22 mouse cellular contexts compared by ENCODE assay signal in genomic region chr11:90494981-90495380, GRCm38 (mm10).
DNase-seq lines count a peak whose midpoint lies in the region; ATAC-seq and TF ChIP-seq lines count a peak whose summit lies in the region.
"Had no signal": no experiment of that assay in that cellular context is flagged by ENCODE, and none has a peak within 500 bp of the region (broad histone marks: within the 10 kb centered on the region; RNA-seq: fewer than 3 reads in every experiment).

No protein-coding gene starts in this region.

- H3K4me3 ChIP-seq in embryonic facial prominence, embryonic 13.5 days, result no peak overlapping the region
- H3K4me3 ChIP-seq in embryonic facial prominence, embryonic 10.5 days, result no peak overlapping the region
- H3K4me3 ChIP-seq in heart, embryonic 10.5 days, result no peak overlapping the region
- H3K4me3 ChIP-seq: embryonic facial prominence, embryonic 12.5 days; forebrain, embryonic 15.5 days; heart, adult 2 months; heart, embryonic 12.5 days; heart, embryonic 15.5 days had no signal

- no peak for TF ChIP-seq POLR2A in brain, embryonic 14.5 days (IDR thresholded peaks at IDR 0.05; ENCODE audit: borderline replicate concordance, extremely low read depth, insufficient read depth, insufficient read length, poor library complexity, severe bottlenecking)

- no peak overlapping the region for H3K4me2 ChIP-seq in embryonic facial prominence, embryonic 13.5 days
- H3K4me2 ChIP-seq: embryonic facial prominence, embryonic 12.5 days; forebrain, embryonic 15.5 days; heart, embryonic 12.5 days; heart, embryonic 15.5 days; hindbrain, embryonic 14.5 days had no signal

- WGBS in embryonic facial prominence, embryonic 13.5 days, result 41% methylated on average over 1 of the region's 1 CpGs
- WGBS in embryonic facial prominence, embryonic 10.5 days, result 42% methylated on average over 1 of the region's 1 CpGs
- WGBS in heart, embryonic 10.5 days, result 83% methylated on average over 1 of the region's 1 CpGs

- no peak for ATAC-seq in embryonic facial prominence, embryonic 13.5 days (ENCODE audit: insufficient number of reproducible peaks, insufficient read depth, low FRiP score, low TSS enrichment, low read depth)
- ATAC-seq: forebrain, embryonic 15.5 days; intestine, postnatal 0 days; Patski had no signal

- DNase-seq in embryonic facial prominence, embryonic 10.5 days (ENCODE audit: low spot score), result no peak
- peak; percentile 35 for DNase-seq in heart, embryonic 10.5 days (ENCODE audit: low spot score)
- DNase-seq in heart, postnatal 36 days, result no peak
- peak; percentile 57 for DNase-seq in brain, embryonic 14.5 days (ENCODE audit: low read depth)
- no peak for DNase-seq in left cerebral cortex, postnatal 14 days (ENCODE audit: low spot score in 2 of 2)
- DNase-seq: adrenal gland, adult 2 months; adrenal gland, postnatal 14 days; cerebellum, adult 11-12 months; cerebellum, adult 8-10 months; gastrocnemius, postnatal 25 days; heart, adult 2 months; heart, postnatal 10 days; heart, postnatal 4 days; kidney, adult 2 months had no signal

- intact Hi-C loops in heart, postnatal 36 days (cut with DNase I), result no loop called here
- intact Hi-C loops in left cerebral cortex, postnatal 14 days (cut with DNase I), result no loop called here

- no peaks in the 10 kb centered on the region for H3K9me3 ChIP-seq in embryonic facial prominence, embryonic 13.5 days
- no peaks in the 10 kb centered on the region for H3K9me3 ChIP-seq in embryonic facial prominence, embryonic 10.5 days
- no peaks in the 10 kb centered on the region for H3K9me3 ChIP-seq in heart, embryonic 10.5 days
- H3K9me3 ChIP-seq: embryonic facial prominence, embryonic 12.5 days; forebrain, embryonic 15.5 days; heart, embryonic 12.5 days; heart, embryonic 15.5 days had no signal

- peaks cover 18% of the 10 kb centered on the region for H3K4me1 ChIP-seq in embryonic facial prominence, embryonic 13.5 days
- peaks cover 2% of the 10 kb centered on the region; the same call in 1 of the 2 replicates for H3K4me1 ChIP-seq in embryonic facial prominence, embryonic 10.5 days
- peaks cover 3% of the 10 kb centered on the region; the same call in 1 of the 2 replicates for H3K4me1 ChIP-seq in heart, embryonic 10.5 days
- H3K4me1 ChIP-seq: embryonic facial prominence, embryonic 12.5 days; forebrain, embryonic 15.5 days had no signal

- peaks cover 30% of the 10 kb centered on the region for H3K36me3 ChIP-seq in embryonic facial prominence, embryonic 13.5 days
- peaks cover 23% of the 10 kb centered on the region for H3K36me3 ChIP-seq in embryonic facial prominence, embryonic 10.5 days (replicated peaks)
- 0 out of 2 replicates have a peak, but pooled peaks cover 10% of the 10 kb centered on the region for H3K36me3 ChIP-seq in heart, embryonic 10.5 days
- H3K36me3 ChIP-seq: forebrain, embryonic 15.5 days; heart, embryonic 12.5 days; heart, embryonic 15.5 days had no signal

- H3K27ac ChIP-seq in embryonic facial prominence, embryonic 13.5 days, result peak overlapping the region; percentile 48; the same call in 1 of the 2 replicates
- no peak overlapping the region for H3K27ac ChIP-seq in embryonic facial prominence, embryonic 10.5 days (replicated peaks)
- H3K27ac ChIP-seq in heart, embryonic 10.5 days, result no peak overlapping the region
- H3K27ac ChIP-seq: embryonic facial prominence, embryonic 12.5 days; forebrain, embryonic 15.5 days; heart, adult 2 months; heart, embryonic 15.5 days; hindbrain, embryonic 14.5 days had no signal

- no peaks in the 10 kb centered on the region for H3K27me3 ChIP-seq in embryonic facial prominence, embryonic 13.5 days
- no peaks in the 10 kb centered on the region for H3K27me3 ChIP-seq in embryonic facial prominence, embryonic 10.5 days (replicated peaks; ENCODE audit: low read depth, poor library complexity, severe bottlenecking)
- no peaks in the 10 kb centered on the region for H3K27me3 ChIP-seq in heart, embryonic 10.5 days (ENCODE audit: insufficient read depth, poor library complexity, severe bottlenecking)
- H3K27me3 ChIP-seq: embryonic facial prominence, embryonic 12.5 days; forebrain, embryonic 15.5 days; heart, embryonic 12.5 days; heart, embryonic 15.5 days; Patski had no signal

- TF ChIP-seq CTCF in brain, embryonic 14.5 days (IDR thresholded peaks at IDR 0.05; ENCODE audit: borderline replicate concordance, extremely low read depth, insufficient read depth, insufficient read length), result no peak

- H3K9ac ChIP-seq in embryonic facial prominence, embryonic 13.5 days, result no peak overlapping the region
- H3K9ac ChIP-seq: embryonic facial prominence, embryonic 12.5 days; forebrain, embryonic 15.5 days; heart, embryonic 12.5 days; heart, embryonic 15.5 days; hindbrain, embryonic 14.5 days had no signal

Comparison
In these comparisons a context has a peak if more than half of its experiments do, and no peak if none do; other contexts are left out.
1. DNase-seq: peak in heart, embryonic 10.5 days (single experiment) and brain, embryonic 14.5 days (single experiment); none in embryonic facial prominence, embryonic 10.5 days (single experiment), heart, postnatal 36 days (0 of 2) and left cerebral cortex, postnatal 14 days (0 of 2).